Mouse (Mus musculus) liver, embryonic 14 days (tissue): ENCODE measurements around the gene Ptprd. TPM values are rescaled to one million over a fixed set of nuclear protein-coding genes. Genes with fewer than 3 reads are reported as not detected.

Experiments
- polyA plus RNA-seq: library from polyadenylated mRNA; depleted of rRNA; stranded (reverse); fragments of >200 nt; gene quantifications from 2 replicates; pipeline ENCODE4 v1.2.3, GENCODE M21; 2012; rRNA removed

Gene Ptprd
- 1.8 and 1.9 TPM in 2 replicates for polyA plus RNA-seq

GRCm38 (mm10) chr4:78211529-78212494 lies at the start of gene Ptprd:
Ptprd (minus strand) TSS chr4:78211961.

